Mouse (Mus musculus) kidney, adult 2 months (tissue): ENCODE measurements around the gene Mpdz.

Experiments
- CTCF ChIP-seq: fragments of 200-500 bp; conservative IDR thresholded peaks from 2 replicates; pipeline ENCODE4 v1.5.1; 2011; ENCODE audit warnings: low read depth, mild to moderate bottlenecking, control low read depth, low read length, moderate library complexity, mixed read lengths; ENCODE audit not compliant: insufficient read depth, insufficient read length
- POLR2A ChIP-seq: fragments of 200-500 bp; IDR thresholded peaks from one replicate; pipeline ENCODE4 v1.6.1; 2011; ENCODE audit warnings: low read depth, low read length, control low read depth

GRCm38 (mm10) chr4:81484603-81485002 is 42.0 kb upstream of the Mpdz start:
- TF ChIP-seq POLR2A (no peak), CTCF (no peak)
